Mouse (Mus musculus): ENCODE data around the gene Rassf7.
"Not testable (repeated sequence)": the region's sequence is repeated elsewhere in the genome, so short reads cannot be mapped to it uniquely, and the experiment has no call there.

Gene Rassf7

DNA sequence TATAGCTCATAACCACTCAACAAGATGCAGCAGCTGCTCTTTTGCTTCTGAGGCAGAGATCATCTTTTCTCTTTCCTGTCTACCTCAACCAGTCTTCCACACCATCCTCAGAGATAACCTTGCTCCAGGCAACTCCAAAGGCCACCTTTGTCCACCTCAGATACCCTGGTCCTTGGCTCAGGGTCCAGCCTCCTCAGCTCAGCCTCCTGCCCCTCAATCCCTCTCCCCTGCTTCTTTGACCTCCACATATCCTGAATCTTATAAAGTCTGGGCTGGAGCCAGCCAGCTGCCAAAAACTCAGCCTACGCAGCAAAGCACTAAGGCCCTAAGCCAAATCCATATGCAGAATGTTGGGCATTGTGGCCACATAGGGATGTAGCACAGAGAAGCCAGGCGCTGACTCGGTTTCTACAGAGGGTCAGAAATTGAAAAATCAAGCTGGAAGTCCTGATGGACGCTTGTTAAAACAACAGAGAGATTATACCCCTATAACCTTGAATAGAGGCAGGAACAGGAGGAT is 7.1 kb downstream of the Rassf7 start:
- no peak for DNase-seq (ENCODE audit: low read depth)

DNA sequence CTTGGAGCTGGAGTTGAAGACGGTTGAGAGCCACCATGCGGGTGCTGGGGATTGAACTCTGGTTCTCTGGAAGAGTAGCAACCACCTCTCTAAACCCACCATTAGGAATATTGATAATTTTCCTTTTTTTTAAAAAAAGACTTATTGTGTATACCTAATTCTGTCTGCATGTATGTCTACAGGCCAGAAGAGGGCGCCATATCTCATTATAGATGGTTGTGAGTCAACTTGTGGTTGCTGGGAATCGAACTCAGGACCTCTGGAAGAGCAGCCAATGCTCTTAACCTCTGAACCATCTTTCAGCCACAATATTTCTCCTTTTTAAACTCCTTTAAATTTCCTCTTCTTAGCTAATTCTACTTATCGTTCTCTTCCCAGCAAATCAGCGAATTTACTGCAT is 10.9 kb downstream of the Rassf7 start:
- DNase-seq (ENCODE audit: low read depth): no peak

DNA sequence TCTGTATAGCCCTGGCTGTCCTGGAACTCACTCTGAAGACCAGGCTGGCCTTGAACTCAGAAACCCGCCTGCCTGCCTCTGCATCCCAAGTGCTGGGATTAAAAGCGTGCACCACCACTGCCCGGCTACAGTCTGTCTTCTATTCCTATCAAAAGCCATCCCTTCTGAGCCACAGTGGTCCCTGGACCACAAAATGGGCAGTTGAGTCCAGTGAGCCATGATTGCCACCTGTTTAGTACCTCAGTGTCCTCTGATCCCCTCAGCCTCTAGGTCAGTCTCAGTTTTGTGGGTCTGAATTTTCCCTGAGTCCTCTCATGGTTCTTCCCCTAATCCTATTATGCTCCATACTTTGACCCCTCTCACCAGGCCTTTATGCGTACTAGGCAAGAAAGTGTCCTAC is 12.1 kb downstream of the Rassf7 start:
- DNase-seq (ENCODE audit: low read depth): no peak

DNA sequence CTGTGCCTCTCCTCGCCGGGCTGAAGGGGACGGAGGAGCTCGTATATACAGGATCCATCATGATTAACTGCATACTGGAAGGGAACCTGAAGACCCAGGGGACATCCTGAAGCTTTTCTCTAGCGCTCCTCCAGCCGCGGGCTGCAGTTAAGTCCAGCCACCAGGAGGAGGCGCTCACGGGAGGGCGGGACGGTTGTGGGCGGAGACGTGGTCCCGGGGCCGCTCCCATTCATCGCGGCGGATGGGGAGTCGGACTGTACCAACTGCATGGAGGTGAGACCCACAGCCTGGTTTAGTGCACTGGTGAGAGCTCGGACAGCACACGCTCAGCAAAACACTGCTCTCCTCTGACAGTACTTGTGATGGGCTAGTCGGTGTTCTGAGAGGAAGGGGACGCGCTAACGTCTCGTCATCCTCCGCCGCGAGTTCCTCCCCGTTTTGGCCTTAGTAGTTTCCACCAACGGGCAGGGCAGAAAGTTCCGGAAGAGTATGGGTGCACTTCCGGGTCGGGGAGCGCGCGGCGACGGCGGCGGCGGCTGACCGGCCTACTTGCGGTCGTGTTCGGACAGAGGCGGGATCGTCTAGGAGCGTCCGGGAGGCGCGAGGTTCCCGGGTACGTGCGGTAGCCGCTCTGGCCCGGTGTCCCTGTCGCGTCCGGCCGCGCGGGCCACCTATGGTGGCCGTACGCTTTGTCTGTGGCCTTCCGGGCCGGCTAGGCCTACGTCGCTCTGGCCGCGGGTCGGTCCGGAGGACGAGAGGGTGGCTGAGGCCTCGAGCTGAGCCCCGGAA is 12.8 kb downstream of the Rassf7 start, which contains the start of gene Phrf1:
Phrf1 (plus strand) TSS at position 506 of the 789 bp plus-strand sequence.
- peak; percentile 75 for DNase-seq (ENCODE audit: low read depth)

DNA sequence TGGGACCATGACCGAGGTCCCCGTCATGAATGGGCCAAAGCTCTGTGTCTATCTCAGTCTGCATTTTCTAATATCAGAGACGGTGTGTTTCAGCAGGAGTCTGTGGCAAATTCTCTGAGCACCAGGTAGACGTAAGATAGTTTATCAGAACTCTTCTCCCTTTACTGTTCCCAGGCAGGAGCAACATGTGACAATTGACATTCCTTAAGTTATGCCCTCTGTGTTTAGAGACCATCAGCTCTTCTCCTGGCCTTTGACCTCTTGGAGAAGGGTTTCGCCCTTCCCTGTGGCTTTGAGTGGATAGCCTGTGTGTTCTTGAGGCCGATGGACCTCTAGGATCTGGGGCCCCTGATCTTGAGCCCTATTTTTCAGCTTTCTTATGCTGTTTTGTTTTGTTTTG is 14.0 kb downstream of the Rassf7 start:
- no peak for DNase-seq (ENCODE audit: low read depth)

DNA sequence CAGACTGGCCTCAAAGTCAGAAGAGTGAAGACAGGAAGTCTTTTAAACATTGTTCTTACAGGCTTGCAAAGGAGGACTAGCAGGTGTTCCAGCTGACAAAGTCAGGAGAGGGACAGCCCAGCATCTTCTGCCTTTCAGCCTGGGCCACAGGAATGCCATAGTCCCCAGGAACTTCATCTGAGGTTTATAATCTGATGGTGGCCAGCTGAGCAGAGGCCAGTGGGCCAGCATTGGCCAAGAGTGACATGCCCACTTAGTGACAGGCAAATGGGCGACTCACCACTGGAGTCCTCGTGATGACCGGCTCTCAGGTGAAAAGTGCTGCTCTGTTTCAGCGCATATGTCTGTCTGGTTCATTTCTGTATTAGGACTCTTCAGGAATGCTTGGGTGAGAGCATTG is 14.9 kb downstream of the Rassf7 start:
- DNase-seq (ENCODE audit: low read depth): no peak

DNA sequence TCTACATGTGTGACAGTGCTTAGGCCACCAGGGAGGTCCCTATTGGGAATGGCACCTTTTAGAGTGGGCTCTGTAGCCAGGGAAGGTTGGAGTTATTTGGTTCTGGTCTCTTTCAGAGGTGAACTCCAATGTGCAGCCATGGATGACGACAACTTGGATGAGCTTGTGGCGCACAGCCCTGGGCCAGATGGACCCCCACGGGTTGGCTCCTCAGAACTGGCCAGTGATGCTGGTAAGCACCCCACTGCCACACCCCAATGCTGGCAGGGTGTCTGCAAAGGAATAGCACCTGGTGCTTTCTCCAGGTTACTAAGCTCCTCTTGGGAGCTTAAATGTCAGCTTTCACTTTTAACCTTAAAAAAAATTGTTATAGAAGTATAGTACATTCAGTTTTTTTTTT is 15.5 kb downstream of the Rassf7 start:
- no peak for DNase-seq (ENCODE audit: low read depth)

DNA sequence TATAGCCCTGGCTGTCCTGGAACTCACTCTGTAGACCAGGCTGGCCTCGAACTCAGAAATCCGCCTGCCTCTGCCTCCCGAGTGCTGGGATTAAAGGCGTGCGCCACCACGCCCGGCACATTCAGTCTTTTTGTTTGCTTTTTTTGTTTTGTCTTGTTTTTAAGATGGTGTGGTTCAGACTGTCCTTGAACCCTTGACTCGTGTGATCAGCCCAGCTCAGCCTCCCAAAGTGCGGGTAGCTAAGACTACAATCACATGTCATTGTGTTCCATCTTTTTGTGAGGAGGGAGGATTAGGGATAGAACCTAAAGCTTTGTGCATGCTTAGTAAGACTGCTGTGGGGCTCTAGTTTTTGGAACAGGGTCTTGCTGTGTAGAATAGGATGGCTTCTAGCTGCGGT is 15.9 kb downstream of the Rassf7 start:
- no peak for DNase-seq (ENCODE audit: low read depth)

DNA sequence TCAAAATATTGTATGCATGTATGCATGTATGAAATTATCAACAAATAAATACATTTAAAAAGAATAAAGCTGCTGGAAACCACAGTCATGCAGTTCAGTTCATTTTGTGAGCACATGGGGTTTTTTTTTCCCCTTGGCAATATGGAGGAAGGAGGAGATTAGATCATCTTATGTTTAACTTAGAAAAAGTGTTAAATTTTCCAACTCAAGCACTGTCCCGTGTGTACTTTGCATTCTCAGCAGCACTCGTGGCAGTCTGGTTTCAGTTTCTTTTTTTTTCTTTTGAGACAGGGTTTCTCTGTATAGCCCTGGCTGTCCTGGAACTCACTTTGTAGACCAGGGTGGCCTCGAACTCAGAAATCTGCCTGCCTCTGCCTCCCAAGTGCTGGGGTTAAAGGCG is 34.8 kb downstream of the Rassf7 start:
- DNase-seq (ENCODE audit: low read depth): not testable (repeated sequence)

DNA sequence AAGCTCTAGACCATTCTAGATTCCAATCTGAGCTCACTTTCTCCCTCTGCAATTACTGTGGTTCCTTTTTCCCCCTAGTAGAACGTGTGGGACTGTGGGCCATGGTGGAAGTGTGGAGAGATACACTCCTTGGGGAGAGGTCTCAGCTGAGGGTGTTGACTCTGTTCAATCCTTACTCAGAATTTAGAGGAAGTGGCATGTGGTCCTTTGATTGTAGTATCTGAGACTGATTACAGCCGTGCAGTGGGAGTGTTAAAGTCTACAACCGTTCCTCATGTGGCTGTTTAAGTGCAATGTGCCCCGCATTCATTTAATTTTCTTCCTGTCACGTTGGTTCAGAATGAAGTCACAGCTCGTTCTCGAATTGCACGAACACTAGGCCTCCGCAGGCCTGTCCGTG is 40.5 kb downstream of the Rassf7 start:
- DNase-seq (ENCODE audit: low read depth): no peak

DNA sequence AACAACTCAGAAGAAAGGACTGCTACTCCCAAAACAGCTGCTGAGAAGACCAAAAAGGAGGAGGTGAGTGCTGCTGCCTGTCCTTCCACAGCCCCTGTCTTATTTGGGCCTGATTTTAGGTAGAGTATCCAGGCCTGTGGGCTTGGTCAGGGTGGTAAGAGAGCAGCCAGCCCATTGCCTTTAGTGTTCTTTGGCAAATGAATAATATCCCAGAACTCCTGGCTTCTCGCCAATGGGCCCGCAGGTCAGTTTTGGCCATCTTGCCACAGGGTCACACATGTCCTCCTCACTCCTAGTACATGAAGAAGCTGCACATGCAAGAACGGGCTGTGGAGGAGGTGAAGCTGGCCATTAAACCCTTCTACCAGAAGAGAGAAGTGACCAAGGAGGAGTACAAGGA is 45.8 kb downstream of the Rassf7 start:
- DNase-seq (ENCODE audit: low read depth): no peak

DNA sequence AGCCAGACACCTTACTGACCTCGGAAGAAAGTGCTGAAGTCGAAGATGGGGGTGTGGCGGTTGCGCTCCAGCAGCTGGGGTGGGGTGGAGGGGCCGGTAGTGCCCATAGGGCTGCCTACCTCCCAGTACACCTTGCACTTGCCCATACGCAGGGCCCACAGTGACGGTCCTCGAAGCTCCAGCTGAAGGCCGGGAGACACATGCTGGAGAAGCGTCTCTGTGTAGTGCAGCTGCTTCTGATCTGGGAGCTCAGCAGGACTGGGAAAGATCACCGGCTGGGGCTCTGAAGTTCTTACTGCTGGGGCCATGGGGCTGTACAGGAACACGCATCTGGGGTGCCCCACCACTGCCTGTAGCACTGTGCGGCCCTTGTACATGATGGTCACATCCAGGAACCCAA is 48.0 kb downstream of the Rassf7 start:
- no peak for DNase-seq (ENCODE audit: low read depth)

DNA sequence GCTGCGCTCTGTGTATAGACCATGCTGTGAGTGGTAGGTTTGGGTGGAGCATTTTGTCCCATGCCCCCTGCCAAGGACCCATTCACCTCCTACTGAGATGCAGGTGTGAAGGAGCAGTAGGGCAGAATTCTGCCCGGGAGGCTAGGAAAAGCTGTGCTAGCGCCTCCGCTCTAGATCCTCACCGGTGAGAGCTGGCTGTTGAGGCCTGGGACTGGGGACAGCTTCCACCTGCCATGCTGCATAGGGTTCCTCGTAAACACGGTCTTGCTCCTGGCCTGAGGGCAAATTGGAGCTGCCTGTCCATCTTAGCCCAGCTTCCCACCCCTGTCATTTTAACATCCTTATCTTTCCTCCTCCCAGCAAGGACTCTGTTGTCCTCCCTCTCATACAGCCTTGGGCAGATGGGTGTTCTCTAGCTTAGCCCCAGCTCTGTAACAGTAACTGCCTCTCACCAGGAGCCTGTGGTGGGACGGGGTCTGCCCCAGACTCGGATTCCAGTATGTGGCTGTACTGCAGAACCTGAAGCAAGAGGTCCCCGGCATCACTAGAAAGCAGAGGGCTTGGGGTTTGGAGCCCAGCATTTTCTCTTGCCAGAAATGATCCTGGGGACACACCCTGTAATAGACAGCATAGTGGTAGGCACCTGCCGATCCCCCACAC is 48.5 kb downstream of the Rassf7 start:
- DNase-seq (ENCODE audit: low read depth): no peak

DNA sequence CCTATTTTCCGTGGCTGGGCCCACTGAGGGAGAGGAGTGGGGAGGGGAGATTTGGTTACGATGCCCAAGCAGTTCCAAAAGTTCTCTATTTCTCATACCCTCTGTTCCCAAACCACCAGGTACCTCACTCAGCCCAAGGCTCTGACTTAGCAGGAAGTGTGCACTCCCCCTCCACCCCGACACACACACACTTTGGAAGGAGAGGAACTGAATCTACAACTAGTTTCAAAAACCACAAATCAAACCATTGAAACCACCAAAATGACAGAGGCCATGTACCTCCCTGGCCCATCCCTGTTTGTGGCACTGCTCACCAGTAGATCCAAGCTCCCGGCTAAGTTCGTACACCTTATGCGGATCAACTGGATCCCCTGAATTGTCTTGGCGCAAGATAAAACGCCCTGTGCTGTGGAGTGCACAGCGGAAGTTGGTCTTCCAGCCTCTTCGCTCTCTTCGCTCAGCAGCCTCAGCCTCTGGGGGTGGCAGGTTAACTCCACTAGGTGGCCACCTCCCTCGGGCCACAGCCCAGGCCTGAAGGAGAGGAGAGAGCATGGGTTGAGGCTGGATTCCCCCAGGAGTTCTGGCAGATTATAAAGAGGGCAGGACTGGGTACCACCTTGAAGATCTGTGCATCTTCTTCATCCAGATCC is 49.2 kb downstream of the Rassf7 start:
- peak; percentile 40 for DNase-seq (ENCODE audit: low read depth)

DNA sequence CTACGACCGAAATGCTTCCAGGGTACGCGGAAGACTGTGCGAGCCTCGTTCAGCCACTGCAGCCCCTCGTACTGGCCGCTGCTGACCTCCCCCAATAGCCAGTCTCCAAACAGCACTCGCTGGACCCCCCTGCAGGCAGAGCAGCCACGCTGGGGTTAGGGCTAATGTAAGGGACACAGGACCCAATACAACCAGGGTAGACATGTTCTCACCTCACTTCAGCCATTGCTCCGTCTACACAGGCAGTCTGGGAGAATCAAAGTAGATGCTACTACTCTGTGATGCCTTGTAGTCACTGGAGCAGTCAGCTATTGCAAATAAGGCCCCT is 49.7 kb downstream of the Rassf7 start:
- peak; percentile 14 for DNase-seq (ENCODE audit: low read depth)

DNA sequence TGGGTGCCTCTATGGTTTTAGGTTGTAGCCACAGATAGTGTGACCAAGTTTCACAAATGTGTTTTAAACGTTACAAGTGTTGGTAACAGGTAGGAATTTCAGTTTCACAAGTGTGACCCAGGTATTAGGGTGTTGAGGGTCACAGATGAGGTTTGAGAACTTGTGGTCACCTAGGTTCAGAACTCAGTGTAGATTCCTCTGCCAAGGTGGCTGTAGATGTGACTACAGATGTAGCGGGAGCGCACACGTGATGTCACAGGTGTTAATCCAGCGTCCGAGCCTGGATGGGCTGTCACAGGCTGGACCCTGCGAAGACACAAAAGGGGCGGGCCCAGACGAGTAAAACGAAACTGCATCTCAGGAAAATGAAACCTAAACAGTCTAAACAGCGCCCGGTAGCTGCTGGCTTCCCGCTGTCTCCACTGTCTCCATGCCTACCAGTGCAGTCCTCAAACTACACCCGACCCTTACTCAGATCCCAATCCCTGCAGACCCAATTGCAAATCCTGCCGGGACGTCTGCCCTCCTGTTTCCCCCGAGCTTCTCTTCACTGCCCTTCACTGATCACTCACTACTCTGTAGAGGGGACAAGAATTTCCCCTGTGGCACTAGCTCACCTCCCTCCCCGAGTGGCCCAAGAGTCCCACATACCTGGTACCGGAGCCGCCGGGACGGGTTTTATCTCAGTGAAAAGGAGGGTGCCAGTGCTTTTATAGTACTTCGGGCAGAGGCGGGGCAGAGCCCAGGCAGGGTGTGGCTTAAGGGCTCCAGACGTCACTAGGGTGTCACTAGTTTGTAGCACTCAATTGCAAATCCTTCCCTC is 50.3 kb downstream of the Rassf7 start, which contains the start of gene Irf7:
Irf7 (minus strand) TSS at position 743 of the 823 bp plus-strand sequence.
- DNase-seq (ENCODE audit: low read depth): peak; percentile 69

Measured in c-Kit-positive CD71-positive TER-119-negative erythroid progenitor cells, embryonic 14.5 days (primary cell).